Mouse (Mus musculus): ENCODE results near the gene Map3k21.

DNA sequence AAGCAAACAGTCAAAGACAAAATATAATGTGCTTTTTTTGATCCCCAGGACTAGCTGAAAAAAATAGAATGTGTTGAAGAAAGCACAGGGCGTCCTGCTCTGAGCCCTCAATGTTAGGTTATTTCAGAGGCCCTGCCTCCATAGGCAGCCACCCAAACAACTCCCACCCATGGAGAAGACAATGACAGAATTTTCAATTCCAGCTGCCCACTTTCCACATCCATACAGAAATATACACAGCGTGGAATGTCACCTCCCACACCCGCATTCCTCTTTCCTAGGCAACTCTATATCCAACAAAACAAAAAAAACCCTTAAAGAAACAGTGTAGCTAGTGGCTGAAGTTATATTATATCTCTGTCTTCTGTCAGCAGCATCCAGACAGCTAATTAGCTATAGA is 61.1 kb downstream of the Map3k21 start:
- TF ChIP-seq POLR2A (IDR thresholded peaks at IDR 0.05; ENCODE audit: extremely low read depth, insufficient read depth, low read length) (no peak), CTCF (IDR thresholded peaks at IDR 0.05; ENCODE audit: low read depth, low read length) (no peak)
